Mouse (Mus musculus) embryonic facial prominence, embryonic 12.5 days (tissue): ENCODE results near the gene 0610012G03Rik. TPM values are rescaled to one million over a fixed set of nuclear protein-coding genes. Genes with fewer than 3 reads are reported as not detected.
"Not testable (repeated sequence)": the region's sequence is repeated elsewhere in the genome, so short reads cannot be mapped to it uniquely, and the experiment has no call there.

Experiments used
- ATAC-seq: fragments of 200-750 bp; cut with Nextera tagmentation; 2 replicates; pipeline ENCODE4 v1.8.0; 2017; ENCODE audit not compliant: insufficient number of reproducible peaks, insufficient read depth, low FRiP score, low TSS enrichment
- H3K27ac ChIP-seq: fragments of 300-500 bp; sonication (generic); 2 replicates; pipeline ENCODE4 v1.5.1; 2016; ENCODE audit warnings: mild to moderate bottlenecking
- H3K27me3 ChIP-seq: fragments of 300-500 bp; sonication (generic); 2 replicates; pipeline ENCODE4 v1.6.1; 2016; ENCODE audit warnings: mild to moderate bottlenecking, moderate library complexity
- H3K36me3 ChIP-seq: fragments of 300-500 bp; sonication (generic); 2 replicates; pipeline ENCODE4 v1.6.1; 2016; ENCODE audit warnings: mild to moderate bottlenecking
- H3K4me1 ChIP-seq: fragments of 300-500 bp; sonication (generic); 2 replicates; pipeline ENCODE4 v1.6.1; 2016
- H3K4me2 ChIP-seq: fragments of 300-500 bp; sonication (generic); replicated peaks from 2 replicates; pipeline ENCODE4 v1.6.1; 2016; ENCODE audit warnings: mild to moderate bottlenecking, moderate library complexity
- H3K4me3 ChIP-seq: fragments of 300-500 bp; sonication (generic); 2 replicates; pipeline ENCODE4 v1.5.1; 2016; ENCODE audit warnings: mild to moderate bottlenecking
- H3K9ac ChIP-seq: fragments of 300-500 bp; sonication (generic); 2 replicates; pipeline ENCODE4 v1.6.1; 2016; ENCODE audit warnings: mild to moderate bottlenecking, moderate library complexity
- H3K9me3 ChIP-seq: fragments of 300-500 bp; sonication (generic); 2 replicates; pipeline ENCODE4 v1.6.1; 2016; ENCODE audit warnings: mild to moderate bottlenecking, moderate library complexity
- WGBS: fragments of 180-500 bp; shearing (Covaris S2); methylation state at CpG from one replicate; pipeline ENCODE4 v1.1.7; 2016; 5-methylcytosine and 5-hydroxymethylcytosine counted together
- polyA plus RNA-seq: library from polyadenylated mRNA; unstranded; fragments of >200 nt; fragmentation: Nextera tagmentation; extraction: Ambion mirVana; gene quantifications from 2 replicates; pipeline ENCODE4 v1.2.1, GENCODE M21; 2016

Gene 0610012G03Rik
- polyA plus RNA-seq: 85.2 and 93.3 TPM in 2 replicates

DNA sequence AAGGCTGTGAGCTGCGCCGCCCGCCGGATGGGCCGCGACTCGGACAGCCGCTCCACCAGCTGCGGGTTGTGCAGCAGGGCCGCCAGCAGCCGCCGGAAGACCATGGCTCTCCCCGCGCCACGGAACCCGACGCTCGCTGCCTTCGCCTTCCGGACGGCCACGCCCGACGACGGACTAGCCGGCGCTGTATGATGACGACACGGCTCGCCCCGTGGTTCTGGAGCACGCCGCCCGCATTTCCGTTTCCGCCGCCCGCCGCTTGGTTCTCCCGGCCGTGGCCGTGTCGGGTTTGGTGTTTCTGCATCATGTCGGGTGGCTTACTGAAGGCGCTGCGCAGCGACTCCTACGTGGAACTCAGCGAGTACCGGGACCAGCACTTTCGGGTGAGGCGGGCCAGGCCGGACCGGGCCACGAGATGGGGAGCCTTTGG lies at the start of gene 0610012G03Rik, which contains the start of gene Ncbp2:
TSS of gene 0610012G03Rik (minus strand) at position 150 of the 430 bp plus-strand sequence.
TSS of gene Ncbp2 (plus strand) at position 169 of the 430 bp plus-strand sequence.
- H3K4me2 ChIP-seq: peak within 1 kb of the TSS; percentile 79
- no peaks in the 10 kb centered on the region for H3K9me3 ChIP-seq
- H3K36me3 ChIP-seq: peaks cover 21% of the 10 kb centered on the region; the same call in 1 of the 2 replicates

DNA sequence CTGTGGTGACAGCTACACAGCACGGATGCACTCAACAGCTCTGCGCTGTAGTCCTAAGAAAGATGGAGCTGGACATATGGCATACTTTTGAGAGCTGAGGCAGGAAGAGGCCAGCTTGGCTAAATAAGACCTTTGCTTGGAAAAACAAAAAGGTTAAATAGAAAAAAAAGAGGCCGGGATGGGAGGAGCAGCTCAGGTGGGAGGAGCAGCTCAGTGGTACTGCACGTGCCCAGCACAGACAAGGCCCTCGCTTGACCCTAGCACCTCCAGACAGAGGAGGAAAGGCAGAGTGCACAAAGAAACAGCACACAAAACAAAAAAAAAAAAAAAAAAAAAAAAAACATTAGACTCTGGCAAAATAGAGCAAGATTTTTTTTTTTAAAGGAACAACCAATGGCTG lies 48.1 kb upstream of the 0610012G03Rik start:
- Histone ChIP-seq H3K4me3 (no peak overlapping the region), H3K9me3 (no peaks in the 10 kb centered on the region), H3K27ac (no peak overlapping the region), H3K4me1 (no peaks in the 10 kb centered on the region), H3K9ac (no peak overlapping the region), H3K27me3 (no peaks in the 10 kb centered on the region), H3K4me2 (no peak overlapping the region), H3K36me3 (0 out of 2 replicates have a peak, but pooled peaks cover 5% of the 10 kb centered on the region)
- no peak for ATAC-seq
- 77% methylated on average over 5 of the region's 5 CpGs for WGBS

More for the DNA sequence above, at the start of gene 0610012G03Rik, which contains the start of gene Ncbp2:
- peak within 1 kb of the TSS; percentile 90 for H3K4me3 ChIP-seq
- WGBS: under 1% methylated on average over 45 of the region's 55 CpGs
- peak within 1 kb of the TSS; percentile 81 for H3K27ac ChIP-seq
- peaks cover 32% of the 10 kb centered on the region for H3K4me1 ChIP-seq
- peak; percentile 85 for ATAC-seq
- peak within 1 kb of the TSS; percentile 87 for H3K9ac ChIP-seq
- H3K27me3 ChIP-seq: no peaks in the 10 kb centered on the region

- no peak for ATAC-seq
- no peak overlapping the region for H3K9ac ChIP-seq
- no peaks in the 10 kb centered on the region for H3K27me3 ChIP-seq
- no peaks in the 10 kb centered on the region for H3K9me3 ChIP-seq
- peaks cover 12% of the 10 kb centered on the region for H3K36me3 ChIP-seq
- no peak overlapping the region for H3K4me3 ChIP-seq
- no peak overlapping the region for H3K4me2 ChIP-seq
- no peaks in the 10 kb centered on the region for H3K4me1 ChIP-seq
- no peak overlapping the region for H3K27ac ChIP-seq
Observed at GRCm38 (mm10) chr16:31993946-31994345, 45.7 kb upstream of the 0610012G03Rik start.

- H3K4me3 ChIP-seq: no peak overlapping the region
- no peaks in the 10 kb centered on the region for H3K9me3 ChIP-seq
- no peak overlapping the region for H3K4me2 ChIP-seq
- 98% methylated on average over 4 of the region's 4 CpGs for WGBS
- H3K27me3 ChIP-seq: no peaks in the 10 kb centered on the region
- no peak for ATAC-seq
- peaks cover 18% of the 10 kb centered on the region for H3K36me3 ChIP-seq
- no peak overlapping the region for H3K9ac ChIP-seq
- H3K27ac ChIP-seq: no peak overlapping the region
- no peaks in the 10 kb centered on the region for H3K4me1 ChIP-seq
Observed at GRCm38 (mm10) chr16:31993195-31993594, 44.9 kb upstream of the 0610012G03Rik start.

DNA sequence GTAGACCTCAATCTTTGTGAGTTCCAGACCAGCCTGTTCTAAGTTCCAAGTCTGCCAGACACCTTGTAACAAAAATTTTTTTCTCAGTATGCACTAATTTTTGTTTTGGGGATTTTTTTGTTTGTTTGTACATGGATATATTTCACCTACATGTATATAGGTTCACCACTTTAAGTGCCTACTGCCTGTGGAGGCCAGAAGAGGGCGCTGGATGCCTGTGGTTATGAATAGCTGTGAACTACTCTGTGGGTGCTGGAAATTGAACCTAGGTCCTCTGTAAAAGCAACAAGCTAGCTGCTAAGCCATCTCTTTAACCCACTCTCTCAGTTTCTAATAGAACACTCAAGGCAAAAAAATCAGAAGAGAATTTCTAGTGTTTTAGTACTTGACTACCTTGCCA lies 43.7 kb upstream of the 0610012G03Rik start:
- Histone ChIP-seq H3K4me1 (no peaks in the 10 kb centered on the region), H3K36me3 (peaks cover 26% of the 10 kb centered on the region)

GRCm38 (mm10) chr16:31980946-31981345 lies 32.7 kb upstream of the 0610012G03Rik start:
- no peak for ATAC-seq
- H3K9ac ChIP-seq: no peak overlapping the region

More for the DNA sequence above, 43.7 kb upstream of the 0610012G03Rik start:
- Histone ChIP-seq H3K9me3 (no peaks in the 10 kb centered on the region), H3K4me2 (no peak overlapping the region), H3K27ac (no peak overlapping the region), H3K4me3 (no peak overlapping the region), H3K9ac (no peak overlapping the region), H3K27me3 (no peaks in the 10 kb centered on the region)
- 23% methylated on average over 1 of the region's 1 CpGs for WGBS
- ATAC-seq: no peak

DNA sequence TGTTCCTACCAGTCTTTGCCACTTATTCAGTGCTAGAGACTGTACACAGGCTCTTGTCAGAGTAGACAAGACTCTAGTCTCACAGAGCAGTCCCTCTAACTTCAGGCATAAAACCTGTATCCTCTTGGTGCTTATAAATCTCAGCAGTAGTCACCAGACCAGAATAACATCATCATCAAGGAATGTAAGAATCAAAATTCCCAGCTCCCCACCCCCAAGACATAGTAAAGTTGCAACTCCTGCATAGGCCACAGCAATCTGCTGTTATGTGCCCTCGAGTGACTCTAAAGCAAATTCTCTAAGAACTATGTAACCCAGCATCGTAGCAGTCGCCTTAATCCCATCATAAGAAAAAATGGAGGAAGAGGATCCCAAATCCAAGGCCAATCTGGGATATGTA lies 31.2 kb upstream of the 0610012G03Rik start:
- Histone ChIP-seq H3K36me3 (peaks cover 38% of the 10 kb centered on the region), H3K4me2 (no peak overlapping the region), H3K27me3 (no peaks in the 10 kb centered on the region), H3K9ac (no peak overlapping the region), H3K4me1 (no peaks in the 10 kb centered on the region), H3K4me3 (no peak overlapping the region), H3K9me3 (no peaks in the 10 kb centered on the region), H3K27ac (no peak overlapping the region)
- ATAC-seq: no peak
- 96% methylated on average over 3 of the region's 3 CpGs for WGBS

More at GRCm38 (mm10) chr16:31980946-31981345, 32.7 kb upstream of the 0610012G03Rik start:
- H3K36me3 ChIP-seq: peaks cover 35% of the 10 kb centered on the region
- no peak overlapping the region for H3K27ac ChIP-seq
- H3K27me3 ChIP-seq: no peaks in the 10 kb centered on the region
- H3K4me3 ChIP-seq: no peak overlapping the region
- no peaks in the 10 kb centered on the region for H3K4me1 ChIP-seq
- H3K9me3 ChIP-seq: no peaks in the 10 kb centered on the region
- no peak overlapping the region for H3K4me2 ChIP-seq
- 73% methylated on average over 5 of the region's 5 CpGs for WGBS

GRCm38 (mm10) chr16:31975258-31975657 lies 27.0 kb upstream of the 0610012G03Rik start:
- Histone ChIP-seq H3K36me3 (peaks cover 50% of the 10 kb centered on the region), H3K4me1 (no peaks in the 10 kb centered on the region), H3K27me3 (no peaks in the 10 kb centered on the region), H3K9ac (no peak overlapping the region), H3K9me3 (no peaks in the 10 kb centered on the region), H3K4me2 (no peak overlapping the region), H3K27ac (no peak overlapping the region), H3K4me3 (no peak overlapping the region)
- ATAC-seq: no peak
- WGBS: 90% methylated on average over 4 of the region's 4 CpGs

DNA sequence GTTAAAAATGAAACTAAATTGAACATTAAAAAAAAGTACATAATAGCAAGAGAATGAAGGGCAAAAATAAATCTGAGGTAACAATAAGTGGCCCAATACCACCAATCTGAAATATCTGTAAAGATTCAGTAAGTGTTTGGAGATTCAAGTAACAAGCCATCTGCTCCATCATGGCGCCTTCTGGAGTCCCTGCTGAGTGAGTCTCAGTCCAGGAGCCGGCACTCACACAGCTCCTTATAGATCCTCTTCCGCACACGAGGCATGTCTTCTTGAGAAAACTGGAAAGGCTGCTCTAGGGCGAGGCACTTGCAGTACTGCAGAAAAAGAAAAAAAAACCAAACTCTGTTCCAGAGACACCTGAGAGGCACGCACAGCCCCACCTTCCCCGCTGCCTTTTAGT lies 14.9 kb upstream of the 0610012G03Rik start:
- H3K9ac ChIP-seq: no peak overlapping the region
- H3K27me3 ChIP-seq: no peaks in the 10 kb centered on the region
- no peak for ATAC-seq
- H3K4me1 ChIP-seq: no peaks in the 10 kb centered on the region
- 89% methylated on average over 7 of the region's 7 CpGs for WGBS
- peaks cover 67% of the 10 kb centered on the region for H3K36me3 ChIP-seq
- no peak overlapping the region for H3K27ac ChIP-seq
- no peak overlapping the region for H3K4me3 ChIP-seq
- H3K4me2 ChIP-seq: no peak overlapping the region
- no peaks in the 10 kb centered on the region for H3K9me3 ChIP-seq

DNA sequence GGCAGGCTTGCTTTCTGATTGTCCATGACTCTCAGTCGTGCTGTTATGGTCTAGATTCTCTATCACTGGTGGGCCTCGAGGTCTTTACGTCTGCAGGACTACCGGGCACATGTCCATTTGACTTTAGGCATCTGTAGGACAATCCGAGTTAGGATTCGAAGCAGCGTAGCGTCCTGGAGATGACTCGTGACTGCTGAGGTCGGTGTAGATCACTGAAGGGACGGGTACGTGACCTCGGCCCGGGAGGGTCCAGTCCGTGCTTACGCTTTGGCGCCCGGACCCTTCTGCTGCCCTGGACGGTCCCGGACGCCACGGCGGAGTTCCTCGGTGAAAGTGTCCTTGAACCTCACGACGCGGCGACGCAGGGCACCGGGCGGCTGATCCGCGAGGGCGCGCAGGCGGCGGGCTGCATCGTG lies 385 bp downstream of the 0610012G03Rik start:
- Histone ChIP-seq H3K9me3 (no peaks in the 10 kb centered on the region), H3K4me2 (peak overlapping the region; percentile 79), H3K4me3 (peak overlapping the region; percentile 90), H3K36me3 (peaks cover 21% of the 10 kb centered on the region; the same call in 1 of the 2 replicates), H3K27ac (peak overlapping the region; percentile 81), H3K4me1 (peaks cover 32% of the 10 kb centered on the region), H3K9ac (peak overlapping the region; percentile 87), H3K27me3 (no peaks in the 10 kb centered on the region)
- under 1% methylated on average over 38 of the region's 38 CpGs for WGBS
- ATAC-seq: peak; percentile 43; the same call in 1 of the 2 replicates

DNA sequence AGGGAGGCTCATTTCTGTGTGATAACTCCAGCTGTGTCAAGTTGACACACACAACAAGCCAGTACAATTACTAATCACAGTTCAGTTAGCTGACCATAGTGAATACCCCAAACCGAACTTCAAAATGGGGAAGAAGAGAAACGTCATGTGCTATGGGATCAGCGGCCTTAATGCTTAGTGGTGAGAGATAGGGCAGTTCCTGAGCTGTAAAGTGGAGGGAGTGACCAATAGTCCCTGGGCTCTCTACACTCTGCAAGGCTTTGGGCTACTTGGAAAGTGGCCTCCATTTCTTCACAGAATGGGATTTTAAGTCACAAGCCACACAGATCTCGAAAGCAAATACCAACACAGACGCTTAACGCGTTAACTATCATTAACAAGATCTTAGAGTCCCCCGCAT lies 961 bp downstream of the 0610012G03Rik start:
- no peaks in the 10 kb centered on the region for H3K9me3 ChIP-seq

DNA sequence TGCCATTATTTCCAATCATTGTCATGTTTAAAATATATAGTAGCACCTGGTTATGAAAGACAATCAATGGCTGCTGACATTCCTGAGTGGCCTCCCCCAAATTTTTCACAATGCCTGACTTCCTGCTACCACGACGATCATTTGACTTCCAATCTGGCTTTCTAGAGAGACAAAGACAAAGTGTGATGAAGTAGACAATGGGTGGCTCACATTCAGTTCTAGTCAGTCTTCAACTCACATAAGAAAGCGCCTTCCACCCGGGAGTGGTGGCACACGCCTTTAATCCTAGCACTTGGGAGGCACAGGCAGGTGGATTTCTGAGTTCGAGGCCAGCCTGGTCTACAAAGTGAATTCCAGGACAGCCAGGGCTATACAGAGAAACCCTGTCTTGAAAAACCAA lies 2.3 kb downstream of the 0610012G03Rik start:
- H3K4me3 ChIP-seq: not testable (repeated sequence)
- peaks cover 32% of the 10 kb centered on the region for H3K4me1 ChIP-seq

More for the DNA sequence above, 961 bp downstream of the 0610012G03Rik start:
- WGBS: 35% methylated on average over 8 of the region's 8 CpGs
- Histone ChIP-seq H3K4me3 (peak overlapping the region; percentile 90), H3K36me3 (peaks cover 21% of the 10 kb centered on the region; the same call in 1 of the 2 replicates), H3K27me3 (no peaks in the 10 kb centered on the region), H3K4me2 (peak overlapping the region; percentile 79), H3K27ac (no peak overlapping the region), H3K4me1 (peaks cover 32% of the 10 kb centered on the region), H3K9ac (peak overlapping the region; percentile 87)
- ATAC-seq: no peak

More for the DNA sequence above, 2.3 kb downstream of the 0610012G03Rik start:
- not testable (repeated sequence) for ATAC-seq, H3K27me3 ChIP-seq, H3K4me2 ChIP-seq, H3K9ac ChIP-seq, H3K27ac ChIP-seq, H3K9me3 ChIP-seq
- H3K36me3 ChIP-seq: peaks cover 18% of the 10 kb centered on the region; the same call in 1 of the 2 replicates
- WGBS: 93% methylated on average over 6 of the region's 6 CpGs
